Mouse (Mus musculus) heart, postnatal 0 days (tissue): ENCODE measurements at regions not wholly inside any gene's neighbourhood (a gene's known extent, or its start where the extent isn't known, plus 50 kb on each side); places are given as distances from the start of the nearest gene placed in this dataset.

Experiments used
- ATAC-seq: fragments of 200-750 bp; cut with Nextera tagmentation; 2 replicates; pipeline ENCODE4 v1.8.0; 2017; ENCODE audit warnings: low read depth, moderate number of reproducible peaks, moderate library complexity; ENCODE audit not compliant: insufficient read depth
- DNase-seq: peaks from one replicate; pipeline ENCODE4 v3.0.0-alpha.2; 2016; ENCODE audit warnings: low spot score
- H3K27ac ChIP-seq: fragments of 300-500 bp; sonication (generic); 2 replicates; pipeline ENCODE4 v1.5.1; 2014; ENCODE audit warnings: low read depth, mild to moderate bottlenecking
- H3K27me3 ChIP-seq: fragments of 300-500 bp; sonication (generic); 2 replicates; pipeline ENCODE4 v1.6.1; 2014; ENCODE audit warnings: low read length, mixed read lengths; ENCODE audit not compliant: control insufficient read depth, insufficient read depth
- H3K36me3 ChIP-seq: fragments of 300-500 bp; sonication (generic); replicated peaks from 2 replicates; pipeline ENCODE4 v1.6.1; 2014; ENCODE audit warnings: low read length, mixed read lengths; ENCODE audit not compliant: control insufficient read depth, insufficient read depth
- H3K4me1 ChIP-seq: fragments of 300-500 bp; sonication (generic); 2 replicates; pipeline ENCODE4 v1.6.1; 2014; ENCODE audit warnings: antibody characterized with exemption; ENCODE audit not compliant: control insufficient read depth, insufficient read depth
- H3K4me2 ChIP-seq: fragments of 300-500 bp; sonication (generic); 2 replicates; pipeline ENCODE4 v1.6.1; 2014; ENCODE audit warnings: low read depth, mild to moderate bottlenecking, low read length, moderate library complexity
- H3K4me3 ChIP-seq: fragments of 300-500 bp; sonication (generic); 2 replicates; pipeline ENCODE4 v1.5.1; 2014; ENCODE audit warnings: low read depth, low read length
- H3K9ac ChIP-seq: fragments of 300-500 bp; sonication (generic); replicated peaks from 2 replicates; pipeline ENCODE4 v1.6.1; 2014; ENCODE audit warnings: low read depth, low read length, mixed read lengths
- H3K9me3 ChIP-seq: fragments of 300-500 bp; sonication (generic); replicated peaks from 2 replicates; pipeline ENCODE4 v1.6.1; 2016; ENCODE audit warnings: low read length; ENCODE audit not compliant: control insufficient read depth
- CTCF ChIP-seq: IDR thresholded peaks from 2 replicates; pipeline ENCODE4 v1.5.1; 2016; ENCODE audit warnings: antibody characterized with exemption, control low read depth, low read depth
- EP300 ChIP-seq: IDR thresholded peaks from 2 replicates; pipeline ENCODE4 v1.6.1; 2016; ENCODE audit warnings: antibody characterized with exemption, low read depth
- WGBS: fragments of 180-500 bp; shearing (Covaris S2); extraction: QIAGEN DNeasy Blood & Tissue Kit; methylation state at CpG from one replicate; pipeline ENCODE4 v1.1.7; 2014; 5-methylcytosine and 5-hydroxymethylcytosine counted together

DNA sequence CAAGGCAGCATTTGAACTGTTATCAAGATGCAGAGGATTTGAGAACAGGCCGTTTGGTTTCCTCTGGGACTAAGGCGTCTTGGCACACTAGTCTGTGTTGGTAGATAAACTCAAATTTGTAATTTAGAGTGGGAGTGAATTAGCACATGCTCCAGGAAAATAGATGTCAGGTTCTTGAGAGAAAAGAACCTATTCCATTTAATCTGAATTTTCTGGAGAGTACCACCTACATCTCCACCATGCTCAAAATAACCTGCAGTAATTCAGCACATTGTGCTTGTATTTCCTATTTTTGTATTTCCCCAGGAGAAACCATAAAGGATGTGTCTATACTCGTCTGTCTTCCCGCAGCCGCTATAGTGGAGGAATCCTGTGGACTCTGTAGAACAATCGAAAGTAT lies 66.2 kb upstream of the Armc3 start:
- 72% methylated on average over 6 of the region's 6 CpGs for WGBS
- ATAC-seq (no peak), DNase-seq (no peak)
- no peak overlapping the region for H3K4me2 ChIP-seq
- H3K9ac ChIP-seq: no peak overlapping the region
- H3K27me3 ChIP-seq: no peaks in the 10 kb centered on the region
- H3K9me3 ChIP-seq: no peaks in the 10 kb centered on the region
- H3K27ac ChIP-seq: no peak overlapping the region
- TF ChIP-seq EP300: no peak
- no peak for TF ChIP-seq CTCF
- no peaks in the 10 kb centered on the region for H3K36me3 ChIP-seq
- no peaks in the 10 kb centered on the region for H3K4me1 ChIP-seq
- no peak overlapping the region for H3K4me3 ChIP-seq

- no peak for TF ChIP-seq CTCF
- TF ChIP-seq EP300: no peak
- Histone ChIP-seq H3K9ac (no peak overlapping the region), H3K27me3 (no peaks in the 10 kb centered on the region), H3K4me2 (no peak overlapping the region), H3K4me3 (no peak overlapping the region), H3K27ac (peak overlapping the region; percentile 52), H3K9me3 (no peaks in the 10 kb centered on the region), H3K36me3 (no peaks in the 10 kb centered on the region), H3K4me1 (peaks cover 24% of the 10 kb centered on the region)
- peak; percentile 38 for DNase-seq
- ATAC-seq: 0 out of 2 replicates have a peak, but pooled peaks have one; percentile 36
- WGBS: 9% methylated on average over 2 of the region's 2 CpGs
These were observed 56.5 kb upstream of the Armc3 start for GRCm38 (mm10) chr2:19142586-19142985.

GRCm38 (mm10) chr2:19145412-19145811 lies 53.7 kb upstream of the Armc3 start:
- H3K4me2 ChIP-seq: no peak overlapping the region
- WGBS: 39% methylated on average over 3 of the region's 3 CpGs

GRCm38 (mm10) chr2:19145881-19146280 lies 53.2 kb upstream of the Armc3 start:
- peak; percentile 90 for ATAC-seq
- 35% methylated on average over 2 of the region's 2 CpGs for WGBS
- TF ChIP-seq EP300 (peak; percentile 83), CTCF (no peak)
- peak; percentile 70 for DNase-seq
- peak overlapping the region; percentile 27; the same call in 1 of the 2 replicates for H3K4me2 ChIP-seq
- no peaks in the 10 kb centered on the region for H3K9me3 ChIP-seq
- H3K27me3 ChIP-seq: no peaks in the 10 kb centered on the region
- no peak overlapping the region for H3K4me3 ChIP-seq
- H3K27ac ChIP-seq: peak overlapping the region; percentile 75
- peaks cover 29% of the 10 kb centered on the region for H3K4me1 ChIP-seq
- no peak overlapping the region for H3K9ac ChIP-seq
- H3K36me3 ChIP-seq: no peaks in the 10 kb centered on the region

More at GRCm38 (mm10) chr2:19145412-19145811, 53.7 kb upstream of the Armc3 start:
- Histone ChIP-seq H3K4me3 (no peak overlapping the region), H3K36me3 (no peaks in the 10 kb centered on the region), H3K27me3 (no peaks in the 10 kb centered on the region), H3K9ac (no peak overlapping the region; the same call in 1 of the 2 replicates), H3K4me1 (peaks cover 29% of the 10 kb centered on the region), H3K27ac (peak overlapping the region; percentile 75), H3K9me3 (no peaks in the 10 kb centered on the region)
- ATAC-seq (no peak; the same call in 1 of the 2 replicates), DNase-seq (no peak)
- TF ChIP-seq CTCF: no peak
- TF ChIP-seq EP300: no peak

- ATAC-seq (peak; percentile 14; the same call in 1 of the 2 replicates), DNase-seq (no peak)
- H3K4me3 ChIP-seq: no peak overlapping the region
- H3K4me1 ChIP-seq: peaks cover 29% of the 10 kb centered on the region
- H3K4me2 ChIP-seq: peak overlapping the region; percentile 27; the same call in 1 of the 2 replicates
- WGBS: 12% methylated on average over 6 of the region's 6 CpGs
- peak overlapping the region; percentile 75 for H3K27ac ChIP-seq
- H3K9ac ChIP-seq: no peak overlapping the region
- TF ChIP-seq EP300 (no peak), CTCF (no peak)
- no peaks in the 10 kb centered on the region for H3K36me3 ChIP-seq
- no peaks in the 10 kb centered on the region for H3K9me3 ChIP-seq
- no peaks in the 10 kb centered on the region for H3K27me3 ChIP-seq
These were observed 52.8 kb upstream of the Armc3 start for GRCm38 (mm10) chr2:19146289-19146688.

DNA sequence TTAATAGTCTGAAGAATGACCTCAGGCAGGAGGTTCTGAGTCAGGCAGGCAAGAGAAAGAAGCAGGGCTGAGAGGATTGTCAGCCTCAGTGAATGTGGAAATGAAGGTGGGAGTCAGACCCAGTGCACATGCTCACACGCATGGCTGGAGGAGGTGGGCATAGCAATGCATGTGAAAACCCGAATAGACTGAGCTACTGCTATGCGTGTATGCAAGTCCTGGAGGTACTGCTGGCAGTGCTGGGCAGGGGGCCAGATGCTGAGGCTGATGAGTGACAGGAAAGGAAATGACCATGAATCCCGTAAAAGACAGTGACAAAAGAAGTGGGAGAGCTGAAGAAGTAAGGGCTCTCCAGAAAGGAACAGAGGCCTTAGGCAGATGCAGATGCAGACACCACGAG lies 50.3 kb upstream of the Armc3 start:
- no peak for DNase-seq
- H3K27me3 ChIP-seq: no peaks in the 10 kb centered on the region
- H3K9me3 ChIP-seq: no peaks in the 10 kb centered on the region
- no peak overlapping the region for H3K4me2 ChIP-seq
- ATAC-seq: no peak
- H3K4me1 ChIP-seq: peaks cover 25% of the 10 kb centered on the region
- no peaks in the 10 kb centered on the region for H3K36me3 ChIP-seq
- H3K4me3 ChIP-seq: no peak overlapping the region
- TF ChIP-seq EP300 (no peak), CTCF (no peak)
- 29% methylated on average over 5 of the region's 5 CpGs for WGBS
- no peak overlapping the region for H3K9ac ChIP-seq
- no peak overlapping the region for H3K27ac ChIP-seq
